Mouse (Mus musculus) hindbrain, embryonic 13.5 days (tissue): ENCODE measurements around the gene Neurog2. TPM values are rescaled to one million over a fixed set of nuclear protein-coding genes. Genes with fewer than 3 reads are reported as not detected.
A peak's percentile ranks its signal among the peaks of the same experiment; 100 is the strongest.

Source experiments
- ATAC-seq: fragments of 200-750 bp; cut with Nextera tagmentation; 2 replicates; pipeline ENCODE4 v1.8.0; 2017; ENCODE audit warnings: moderate TSS enrichment; ENCODE audit not compliant: low FRiP score
- H3K27ac ChIP-seq: fragments of 300-500 bp; sonication (generic); 2 replicates; pipeline ENCODE4 v1.5.1; 2015; ENCODE audit warnings: inconsistent platforms, mild to moderate bottlenecking, moderate library complexity
- H3K27me3 ChIP-seq: fragments of 300-500 bp; sonication (generic); 2 replicates; pipeline ENCODE4 v1.6.1; 2015; ENCODE audit warnings: mild to moderate bottlenecking, inconsistent platforms
- H3K36me3 ChIP-seq: fragments of 300-500 bp; sonication (generic); 2 replicates; pipeline ENCODE4 v1.6.1; 2015; ENCODE audit warnings: mild to moderate bottlenecking, inconsistent platforms
- H3K4me1 ChIP-seq: fragments of 300-500 bp; sonication (generic); replicated peaks from 2 replicates; pipeline ENCODE4 v1.6.1; 2015; ENCODE audit warnings: inconsistent platforms
- H3K4me2 ChIP-seq: fragments of 300-500 bp; sonication (generic); 2 replicates; pipeline ENCODE4 v1.6.1; 2015; ENCODE audit warnings: inconsistent platforms, mild to moderate bottlenecking, moderate library complexity
- H3K4me3 ChIP-seq: fragments of 300-500 bp; sonication (generic); 2 replicates; pipeline ENCODE4 v1.5.1; 2015; ENCODE audit warnings: mild to moderate bottlenecking, inconsistent platforms
- H3K9ac ChIP-seq: fragments of 300-500 bp; sonication (generic); 2 replicates; pipeline ENCODE4 v1.6.1; 2015; ENCODE audit warnings: mild to moderate bottlenecking, inconsistent platforms
- H3K9me3 ChIP-seq: fragments of 300-500 bp; sonication (generic); 2 replicates; pipeline ENCODE4 v1.6.1; 2016; ENCODE audit warnings: inconsistent platforms
- WGBS: fragments of 180-500 bp; shearing (Covaris S2); methylation state at CpG from one replicate; pipeline ENCODE4 v1.1.7; 2015; 5-methylcytosine and 5-hydroxymethylcytosine counted together
- polyA plus RNA-seq: library from polyadenylated mRNA; unstranded; fragments of >200 nt; fragmentation: Nextera tagmentation; extraction: Ambion mirVana; gene quantifications from 2 replicates; pipeline ENCODE4 v1.2.1, GENCODE M21; 2015

Neurog2 gene
- 14.9 and 17.5 TPM in 2 replicates for polyA plus RNA-seq

GRCm38 (mm10) chr3:127633080-127634032 is at the start of gene Neurog2:
Neurog2 (plus strand) TSS chr3:127633135.
- H3K4me1 ChIP-seq, result peaks cover 45% of the 10 kb centered on the region
- ATAC-seq, result peak; percentile 62
- under 1% methylated on average over 85 of the region's 92 CpGs for WGBS
- H3K9ac ChIP-seq, result peak within 1 kb of the TSS; percentile 74
- peak within 1 kb of the TSS; percentile 84 for H3K27ac ChIP-seq
- H3K27me3 ChIP-seq, result peaks cover 78% of the 10 kb centered on the region
- H3K4me3 ChIP-seq, result peak within 1 kb of the TSS; percentile 56
- no peaks in the 10 kb centered on the region for H3K9me3 ChIP-seq
- peak within 1 kb of the TSS; percentile 92 for H3K4me2 ChIP-seq
- H3K36me3 ChIP-seq, result no peaks in the 10 kb centered on the region

- Histone ChIP-seq H3K4me1 (no peaks in the 10 kb centered on the region), H3K9me3 (no peaks in the 10 kb centered on the region), H3K4me2 (no peak overlapping the region), H3K27me3 (no peaks in the 10 kb centered on the region), H3K4me3 (no peak overlapping the region), H3K27ac (no peak overlapping the region), H3K36me3 (no peaks in the 10 kb centered on the region), H3K9ac (no peak overlapping the region)
- WGBS, result 79% methylated on average over 1 of the region's 1 CpGs
- ATAC-seq, result no peak
Observed at GRCm38 (mm10) chr3:127597136-127597535, 35.8 kb upstream of the Neurog2 start.

- WGBS, result 98% methylated on average over 2 of the region's 2 CpGs
- no peak for ATAC-seq
Observed at GRCm38 (mm10) chr3:127608109-127608508, 24.8 kb upstream of the Neurog2 start.

GRCm38 (mm10) chr3:127625296-127625695 is 7.6 kb upstream of the Neurog2 start:
- H3K27ac ChIP-seq, result no peak overlapping the region

More at GRCm38 (mm10) chr3:127608109-127608508, 24.8 kb upstream of the Neurog2 start:
- Histone ChIP-seq H3K27ac (no peak overlapping the region), H3K4me3 (no peak overlapping the region), H3K36me3 (peaks cover 8% of the 10 kb centered on the region), H3K4me2 (no peak overlapping the region), H3K9me3 (no peaks in the 10 kb centered on the region), H3K4me1 (no peaks in the 10 kb centered on the region), H3K27me3 (no peaks in the 10 kb centered on the region), H3K9ac (no peak overlapping the region)

GRCm38 (mm10) chr3:127625701-127626399 is 7.1 kb upstream of the Neurog2 start:
- Histone ChIP-seq H3K4me3 (peak overlapping the region; percentile 40), H3K27ac (no peak overlapping the region), H3K36me3 (no peaks in the 10 kb centered on the region), H3K4me1 (peaks cover 31% of the 10 kb centered on the region), H3K27me3 (peaks cover 68% of the 10 kb centered on the region), H3K9me3 (no peaks in the 10 kb centered on the region), H3K9ac (no peak overlapping the region), H3K4me2 (peak overlapping the region; percentile 58)
- ATAC-seq, result peak; percentile 32; the same call in 1 of the 2 replicates
- under 1% methylated on average over 28 of the region's 28 CpGs for WGBS

More at GRCm38 (mm10) chr3:127625296-127625695, 7.6 kb upstream of the Neurog2 start:
- Histone ChIP-seq H3K36me3 (no peaks in the 10 kb centered on the region), H3K4me3 (peak overlapping the region; percentile 40), H3K4me2 (peak overlapping the region; percentile 58), H3K9me3 (no peaks in the 10 kb centered on the region), H3K27me3 (peaks cover 62% of the 10 kb centered on the region), H3K9ac (no peak overlapping the region), H3K4me1 (peaks cover 29% of the 10 kb centered on the region)
- ATAC-seq, result peak; percentile 86
- 0% methylated on average over 29 of the region's 36 CpGs for WGBS

GRCm38 (mm10) chr3:127626524-127626923 is 6.4 kb upstream of the Neurog2 start:
- Histone ChIP-seq H3K9ac (no peak overlapping the region), H3K9me3 (no peaks in the 10 kb centered on the region), H3K36me3 (no peaks in the 10 kb centered on the region), H3K4me1 (peaks cover 37% of the 10 kb centered on the region), H3K27ac (no peak overlapping the region), H3K4me3 (no peak overlapping the region), H3K4me2 (no peak overlapping the region), H3K27me3 (peaks cover 72% of the 10 kb centered on the region)
- no peak for ATAC-seq
- 3% methylated on average over 3 of the region's 3 CpGs for WGBS

- peak overlapping the region; percentile 28; the same call in 1 of the 2 replicates for H3K4me2 ChIP-seq
- H3K9ac ChIP-seq, result no peak overlapping the region
- no peaks in the 10 kb centered on the region for H3K36me3 ChIP-seq
- under 1% methylated on average over 28 of the region's 28 CpGs for WGBS
- no peak overlapping the region; the same call in 1 of the 2 replicates for H3K27ac ChIP-seq
- H3K4me1 ChIP-seq, result peaks cover 44% of the 10 kb centered on the region
- no peak for ATAC-seq
- peaks cover 81% of the 10 kb centered on the region for H3K27me3 ChIP-seq
- H3K4me3 ChIP-seq, result no peak overlapping the region
- H3K9me3 ChIP-seq, result no peaks in the 10 kb centered on the region
Observed at GRCm38 (mm10) chr3:127627151-127627955, 5.6 kb upstream of the Neurog2 start.

- Histone ChIP-seq H3K27me3 (peaks cover 83% of the 10 kb centered on the region), H3K4me2 (peak overlapping the region; percentile 28; the same call in 1 of the 2 replicates), H3K9ac (no peak overlapping the region), H3K9me3 (no peaks in the 10 kb centered on the region), H3K4me3 (0 out of 2 replicates have a peak overlapping the region, but pooled peaks have one; percentile 3), H3K27ac (no peak overlapping the region; the same call in 1 of the 2 replicates), H3K4me1 (peaks cover 49% of the 10 kb centered on the region), H3K36me3 (no peaks in the 10 kb centered on the region)
- ATAC-seq, result no peak
- 0% methylated on average over 9 of the region's 9 CpGs for WGBS
Observed at GRCm38 (mm10) chr3:127627956-127628310, 5.0 kb upstream of the Neurog2 start.

GRCm38 (mm10) chr3:127628311-127629184 is 4.4 kb upstream of the Neurog2 start:
- peaks cover 55% of the 10 kb centered on the region for H3K4me1 ChIP-seq
- H3K27ac ChIP-seq, result no peak overlapping the region
- 0 out of 2 replicates have a peak overlapping the region, but pooled peaks have one; percentile 3 for H3K4me3 ChIP-seq

GRCm38 (mm10) chr3:127630190-127630589 is 2.7 kb upstream of the Neurog2 start:
- Histone ChIP-seq H3K4me3 (no peak overlapping the region), H3K4me2 (no peak overlapping the region), H3K27ac (no peak overlapping the region), H3K9ac (no peak overlapping the region), H3K36me3 (no peaks in the 10 kb centered on the region), H3K9me3 (no peaks in the 10 kb centered on the region), H3K4me1 (peaks cover 65% of the 10 kb centered on the region), H3K27me3 (peaks cover 86% of the 10 kb centered on the region)
- 3% methylated on average over 1 of the region's 1 CpGs for WGBS
- ATAC-seq, result no peak

More at GRCm38 (mm10) chr3:127628311-127629184, 4.4 kb upstream of the Neurog2 start:
- H3K4me2 ChIP-seq, result peak overlapping the region; percentile 28; the same call in 1 of the 2 replicates
- no peaks in the 10 kb centered on the region for H3K9me3 ChIP-seq
- no peaks in the 10 kb centered on the region for H3K36me3 ChIP-seq
- WGBS, result 2% methylated on average over 37 of the region's 37 CpGs
- H3K9ac ChIP-seq, result no peak overlapping the region
- no peak for ATAC-seq
- H3K27me3 ChIP-seq, result peaks cover 88% of the 10 kb centered on the region
